Mouse (Mus musculus) stomach, postnatal 0 days (tissue): ENCODE data around the gene Asb16.

Experiments used
- CTCF ChIP-seq: IDR thresholded peaks from 2 replicates; pipeline ENCODE4 v1.5.1; 2016; ENCODE audit warnings: antibody characterized with exemption, low read depth, mild to moderate bottlenecking, moderate library complexity
- EP300 ChIP-seq: optimal IDR thresholded peaks from 2 replicates; pipeline ENCODE3; 2016; ENCODE audit warnings: antibody characterized with exemption

GRCm38 (mm10) chr11:102289511-102290100 lies 21.1 kb downstream of the Asb16 start:
- TF ChIP-seq CTCF (no peak), EP300 (no peak)
